Mouse (Mus musculus) embryo, embryonic 11 days (tissue): ENCODE measurements at regions not wholly inside any gene's neighbourhood (a gene's known extent, or its start where the extent isn't known, plus 50 kb on each side); places are given as distances from the start of the nearest gene placed in this dataset.
"Not testable (repeated sequence)": the region's sequence is repeated elsewhere in the genome, so short reads cannot be mapped to it uniquely, and the experiment has no call there.

Experiments used
- DNase-seq: peaks from one replicate; pipeline ENCODE4 v3.0.0-alpha.2; 2015

DNA sequence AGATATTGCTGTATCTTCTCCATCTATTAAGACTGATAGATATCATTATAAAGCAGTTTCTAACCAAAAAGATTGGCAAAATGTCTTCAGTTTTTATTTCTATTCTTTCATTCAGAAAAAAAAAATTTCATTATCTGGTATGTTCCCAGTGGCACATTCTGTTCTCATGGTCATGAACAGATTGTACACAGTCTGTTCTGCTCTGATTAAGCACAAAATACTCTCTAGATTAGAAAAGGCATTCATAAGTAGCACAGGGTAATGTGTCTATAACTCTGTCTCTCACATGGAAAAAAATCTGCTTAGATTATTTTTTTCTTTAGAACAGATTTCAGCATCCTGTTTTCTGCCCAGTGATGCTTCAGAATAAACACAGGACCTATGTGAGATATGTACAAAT lies 306.3 kb upstream of the Gm21830 start:
- DNase-seq: no peak

DNA sequence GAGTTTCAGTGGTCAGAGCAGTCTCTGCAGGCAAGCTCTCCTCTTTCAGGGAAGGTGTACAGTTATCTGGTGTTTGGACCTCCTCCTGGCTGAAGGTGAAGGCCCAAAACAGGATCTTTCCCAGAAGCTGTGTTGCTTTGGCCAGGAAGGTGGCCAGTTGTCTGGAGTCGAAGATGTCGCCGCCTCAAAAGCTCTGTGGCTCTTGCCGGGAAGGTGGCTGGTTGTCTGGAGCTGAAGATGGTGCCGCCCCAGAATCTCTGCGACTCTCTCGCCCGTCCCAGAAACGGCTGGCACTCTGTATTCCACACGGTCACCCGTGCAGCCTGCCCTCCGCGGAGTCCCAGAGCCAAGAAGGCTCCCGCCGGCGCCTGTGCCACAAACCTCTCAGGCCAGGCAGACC lies 304.7 kb upstream of the Scn7a start:
- not testable (repeated sequence) for DNase-seq

DNA sequence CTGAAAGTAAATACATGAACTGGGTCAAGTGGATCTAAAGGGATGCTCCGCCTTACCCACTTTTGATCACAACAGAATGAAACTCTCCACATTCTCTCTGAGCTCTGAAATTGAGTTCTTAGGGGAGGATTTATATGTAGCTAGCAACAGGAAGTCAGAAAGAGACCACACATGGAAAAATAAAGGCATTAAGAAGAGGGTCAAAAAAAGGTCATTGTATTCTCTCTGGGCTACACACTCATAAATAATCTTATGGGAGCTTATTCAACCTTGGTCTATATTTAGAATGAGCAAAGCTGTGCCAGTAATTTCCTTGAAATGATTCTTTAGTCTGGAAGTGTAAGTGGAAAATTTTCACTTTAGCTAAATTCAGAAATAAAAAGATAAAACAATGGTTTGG lies 284.2 kb upstream of the Scn7a start:
- peak; percentile 4 for DNase-seq
